Mouse (Mus musculus) E14TG2a.4 (cell line): ENCODE data around the gene Bsg.

Source experiments
- CTCF ChIP-seq: conservative IDR thresholded peaks from 2 replicates; pipeline ENCODE4 v1.5.1; 2014; ENCODE audit warnings: low read length
- NANOG ChIP-seq: IDR thresholded peaks from 2 replicates; pipeline ENCODE4 v1.6.1; 2014; ENCODE audit warnings: borderline replicate concordance, low read length, mixed read lengths

DNA sequence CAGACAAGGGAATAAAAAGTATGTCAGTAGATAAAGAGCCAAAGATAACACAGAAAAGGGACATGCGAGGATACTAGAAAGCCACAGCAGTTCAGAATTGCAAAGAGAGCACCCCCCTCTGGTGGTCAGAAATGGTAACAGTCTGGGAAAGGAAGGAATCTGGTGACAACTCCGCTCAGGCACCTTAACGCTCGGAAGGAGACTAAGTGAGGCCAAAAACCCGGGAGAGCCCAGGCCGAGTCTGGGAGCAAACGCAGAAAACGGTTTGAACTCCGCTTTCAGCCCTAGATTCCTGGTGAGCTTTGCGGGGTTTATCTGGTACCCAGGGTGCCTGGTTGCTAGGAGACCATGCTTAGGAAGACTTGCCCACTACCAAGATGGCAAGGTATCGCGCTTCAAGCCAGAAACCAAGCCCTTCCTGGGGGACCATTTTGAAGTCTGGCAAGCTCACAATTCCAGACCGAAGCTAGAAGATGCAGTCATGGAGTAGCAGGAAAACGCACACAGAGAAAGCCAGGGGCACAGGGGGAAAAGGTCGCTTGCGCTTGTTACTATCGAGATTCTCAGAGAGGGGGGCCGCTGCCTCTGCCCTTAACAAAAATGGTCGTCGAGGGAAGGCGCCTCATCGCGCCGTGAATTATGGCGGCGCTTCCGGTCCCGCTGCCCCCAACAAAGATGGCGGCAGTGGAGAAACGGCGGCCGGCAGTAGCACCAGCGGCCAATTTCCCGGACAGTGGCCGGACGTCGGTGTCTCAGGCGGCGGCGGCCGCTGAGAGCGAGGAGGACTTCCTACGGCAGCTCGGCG, 35.3 kb upstream of the Bsg start, which contains the start of gene Tpgs1:
- peak; percentile 93 for TF ChIP-seq CTCF
- TF ChIP-seq NANOG, result no peak
